Mouse (Mus musculus) cortical plate, adult 2 months (tissue): ENCODE measurements around the gene Capza1. TPM values are rescaled to one million over a fixed set of nuclear protein-coding genes. Genes with fewer than 3 reads are reported as not detected.
A peak's percentile ranks its signal among the peaks of the same experiment; 100 is the strongest.

Source experiments
- H3K27ac ChIP-seq: fragments of 200-500 bp; 2 replicates; pipeline ENCODE4 v1.5.1; 2012; ENCODE audit warnings: low read length, control low read depth, inconsistent platforms; ENCODE audit not compliant: insufficient read depth
- H3K4me1 ChIP-seq: fragments of 200-500 bp; 2 replicates; pipeline ENCODE4 v1.6.1; 2011; ENCODE audit warnings: low read length; ENCODE audit not compliant: control insufficient read depth, insufficient read depth
- H3K4me3 ChIP-seq: fragments of 200-500 bp; 2 replicates; pipeline ENCODE4 v1.5.1; 2011; ENCODE audit warnings: mild to moderate bottlenecking, low read length, control low read depth; ENCODE audit not compliant: insufficient read depth
- CTCF ChIP-seq: fragments of 200-500 bp; IDR thresholded peaks from 2 replicates; pipeline ENCODE4 v1.5.1; 2011; ENCODE audit warnings: mild to moderate bottlenecking, control low read depth, low read length; ENCODE audit not compliant: insufficient read depth; ENCODE audit errors: extremely low read depth
- POLR2A ChIP-seq: fragments of 200-500 bp; IDR thresholded peaks from 2 replicates; pipeline ENCODE4 v1.6.1; 2011; ENCODE audit warnings: mild to moderate bottlenecking, low read length, control low read depth; ENCODE audit not compliant: insufficient read depth; ENCODE audit errors: extremely low read depth
- polyA plus RNA-seq: library from polyadenylated mRNA; depleted of rRNA; stranded (reverse); fragments of >200 nt; gene quantifications from 2 replicates; pipeline ENCODE4 v1.2.3, GENCODE M21; 2012

Capza1 gene
- polyA plus RNA-seq, 1 experiment: 27.1 TPM

GRCm38 (mm10) chr3:104858560-104858959 lies 5.7 kb downstream of the Capza1 start:
- Histone ChIP-seq H3K4me3 (no peak overlapping the region), H3K27ac (no peak overlapping the region), H3K4me1 (no peaks in the 10 kb centered on the region; the same call in 1 of the 2 replicates)
- TF ChIP-seq CTCF (no peak), POLR2A (no peak)

- TF ChIP-seq CTCF: no peak
- no peak for TF ChIP-seq POLR2A
- H3K27ac ChIP-seq: no peak overlapping the region
- H3K4me1 ChIP-seq: no peaks in the 10 kb centered on the region; the same call in 1 of the 2 replicates
- H3K4me3 ChIP-seq: no peak overlapping the region
Observed at GRCm38 (mm10) chr3:104856106-104856505, 8.2 kb downstream of the Capza1 start.

- Histone ChIP-seq H3K27ac (no peak overlapping the region), H3K4me3 (no peak overlapping the region), H3K4me1 (no peaks in the 10 kb centered on the region; the same call in 1 of the 2 replicates)
- TF ChIP-seq CTCF (no peak), POLR2A (no peak)
Observed at GRCm38 (mm10) chr3:104854866-104855265, 9.4 kb downstream of the Capza1 start.

- Histone ChIP-seq H3K4me3 (no peak overlapping the region), H3K27ac (no peak overlapping the region), H3K4me1 (no peaks in the 10 kb centered on the region; the same call in 1 of the 2 replicates)
- no peak for TF ChIP-seq POLR2A
- no peak for TF ChIP-seq CTCF
Observed at GRCm38 (mm10) chr3:104854465-104854864, 9.8 kb downstream of the Capza1 start.

GRCm38 (mm10) chr3:104846601-104847000 lies 17.7 kb downstream of the Capza1 start:
- no peak overlapping the region for H3K27ac ChIP-seq
- no peaks in the 10 kb centered on the region for H3K4me1 ChIP-seq
- no peak overlapping the region for H3K4me3 ChIP-seq
- no peak for TF ChIP-seq CTCF
- TF ChIP-seq POLR2A: no peak

- H3K4me1 ChIP-seq: no peaks in the 10 kb centered on the region
- no peak overlapping the region for H3K4me3 ChIP-seq
- no peak for TF ChIP-seq POLR2A
- no peak for TF ChIP-seq CTCF
- no peak overlapping the region for H3K27ac ChIP-seq
Observed at GRCm38 (mm10) chr3:104841049-104841448, 23.3 kb downstream of the Capza1 start.

- H3K4me1 ChIP-seq: no peaks in the 10 kb centered on the region
- no peak overlapping the region for H3K27ac ChIP-seq
- no peak overlapping the region for H3K4me3 ChIP-seq
- TF ChIP-seq POLR2A: no peak
Observed at GRCm38 (mm10) chr3:104835797-104836196, 28.5 kb downstream of the Capza1 start.

- H3K4me1 ChIP-seq: peaks cover 4% of the 10 kb centered on the region; the same call in 1 of the 2 replicates
- H3K27ac ChIP-seq: no peak overlapping the region
- H3K4me3 ChIP-seq: no peak overlapping the region
- no peak for TF ChIP-seq CTCF
- no peak for TF ChIP-seq POLR2A
Observed at GRCm38 (mm10) chr3:104822413-104822812, 41.9 kb downstream of the Capza1 start.

GRCm38 (mm10) chr3:104820426-104820825 lies 43.9 kb downstream of the Capza1 start:
- H3K4me1 ChIP-seq: peaks cover 7% of the 10 kb centered on the region; the same call in 1 of the 2 replicates
- TF ChIP-seq POLR2A (no peak), CTCF (no peak)
- no peak overlapping the region for H3K4me3 ChIP-seq
- no peak overlapping the region for H3K27ac ChIP-seq

GRCm38 (mm10) chr3:104818749-104819134 lies 45.6 kb downstream of the Capza1 start:
- H3K4me1 ChIP-seq: peaks cover 7% of the 10 kb centered on the region; the same call in 1 of the 2 replicates
- H3K27ac ChIP-seq: no peak overlapping the region
- TF ChIP-seq CTCF (no peak), POLR2A (no peak)
- H3K4me3 ChIP-seq: peak overlapping the region; percentile 90

- peak within 1 kb of the TSS; percentile 90 for H3K4me3 ChIP-seq
- H3K4me1 ChIP-seq: peaks cover 7% of the 10 kb centered on the region; the same call in 1 of the 2 replicates
- H3K27ac ChIP-seq: peak within 1 kb of the TSS; percentile 63
- TF ChIP-seq POLR2A (no peak), CTCF (no peak)
Observed at GRCm38 (mm10) chr3:104817991-104818748, 46.1 kb downstream of the Capza1 start, which contains the start of gene Mov10. Gene Mov10 (minus strand): TSS chr3:104818563.
